Mouse (Mus musculus) kidney, postnatal 4 days (tissue): ENCODE measurements around the gene Nuak1.

Experiments used
- DNase-seq, 2 experiments: peaks; one replicate each; pipeline ENCODE4 v3.0.0; 2021; ENCODE audit warnings: mixed read lengths in 2 of 2

Gene Nuak1

GRCm38 (mm10) chr10:84377956-84378355 lies 62.4 kb downstream of the Nuak1 start:
- DNase-seq: no peak

DNA sequence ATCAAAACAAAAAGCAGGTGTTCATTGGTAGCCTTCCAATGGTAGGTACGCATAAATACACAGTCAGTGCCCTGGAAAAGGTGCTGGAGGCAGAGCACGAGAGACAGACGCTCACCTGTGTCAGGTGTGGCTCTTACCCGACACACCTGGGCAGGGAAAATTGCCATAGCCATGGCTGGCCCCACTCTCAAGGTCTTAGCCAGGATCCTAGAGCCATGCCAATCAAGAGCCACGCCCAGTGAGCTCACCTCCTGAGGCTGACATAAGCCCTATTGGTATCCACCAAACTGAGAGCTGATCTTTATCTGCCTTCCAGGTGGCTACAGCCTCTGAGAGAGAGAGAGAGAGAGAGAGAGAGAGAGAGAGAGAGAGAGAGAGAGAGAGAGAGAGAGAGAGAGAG lies 64.1 kb downstream of the Nuak1 start:
- DNase-seq: no peak

DNA sequence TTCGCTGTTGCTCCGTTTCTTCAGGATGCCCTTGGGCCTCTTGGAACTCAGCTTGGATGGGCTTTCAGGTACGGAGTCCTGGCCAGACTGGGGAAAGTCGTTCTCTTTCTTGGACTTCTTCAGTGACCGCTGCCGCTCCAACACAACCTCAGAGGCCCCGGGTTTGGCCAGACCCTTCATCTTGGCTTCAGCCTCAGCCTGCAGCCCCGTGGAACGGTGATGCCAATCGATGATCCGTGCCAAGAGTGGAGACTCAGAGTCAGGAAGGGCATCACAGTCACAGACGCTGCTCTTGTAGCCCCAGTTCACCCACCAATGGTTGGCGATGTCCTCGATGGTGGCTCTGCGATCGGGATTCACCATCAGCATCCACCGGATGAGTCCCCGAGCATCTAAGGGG lies 65.4 kb downstream of the Nuak1 start:
- no peak for DNase-seq

DNA sequence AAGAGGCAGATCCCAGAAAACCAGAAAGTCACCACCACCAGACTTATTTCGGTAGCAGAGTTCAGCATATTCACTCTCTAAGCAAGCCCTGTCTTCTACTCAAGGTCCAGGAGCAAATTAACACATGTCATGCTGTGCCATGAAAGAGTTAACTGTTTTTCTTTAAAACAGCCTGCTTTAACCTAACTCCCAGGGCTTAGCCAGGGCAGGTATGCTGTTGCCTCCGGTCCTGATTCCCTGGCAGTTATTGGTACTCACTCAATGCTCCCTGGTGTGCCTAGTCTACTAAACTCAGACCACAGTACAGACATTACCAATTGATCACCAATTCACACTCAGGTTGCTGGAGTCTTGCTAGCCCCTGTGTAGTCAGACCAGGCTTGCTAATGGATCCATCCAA lies 66.9 kb downstream of the Nuak1 start:
- DNase-seq: no peak

DNA sequence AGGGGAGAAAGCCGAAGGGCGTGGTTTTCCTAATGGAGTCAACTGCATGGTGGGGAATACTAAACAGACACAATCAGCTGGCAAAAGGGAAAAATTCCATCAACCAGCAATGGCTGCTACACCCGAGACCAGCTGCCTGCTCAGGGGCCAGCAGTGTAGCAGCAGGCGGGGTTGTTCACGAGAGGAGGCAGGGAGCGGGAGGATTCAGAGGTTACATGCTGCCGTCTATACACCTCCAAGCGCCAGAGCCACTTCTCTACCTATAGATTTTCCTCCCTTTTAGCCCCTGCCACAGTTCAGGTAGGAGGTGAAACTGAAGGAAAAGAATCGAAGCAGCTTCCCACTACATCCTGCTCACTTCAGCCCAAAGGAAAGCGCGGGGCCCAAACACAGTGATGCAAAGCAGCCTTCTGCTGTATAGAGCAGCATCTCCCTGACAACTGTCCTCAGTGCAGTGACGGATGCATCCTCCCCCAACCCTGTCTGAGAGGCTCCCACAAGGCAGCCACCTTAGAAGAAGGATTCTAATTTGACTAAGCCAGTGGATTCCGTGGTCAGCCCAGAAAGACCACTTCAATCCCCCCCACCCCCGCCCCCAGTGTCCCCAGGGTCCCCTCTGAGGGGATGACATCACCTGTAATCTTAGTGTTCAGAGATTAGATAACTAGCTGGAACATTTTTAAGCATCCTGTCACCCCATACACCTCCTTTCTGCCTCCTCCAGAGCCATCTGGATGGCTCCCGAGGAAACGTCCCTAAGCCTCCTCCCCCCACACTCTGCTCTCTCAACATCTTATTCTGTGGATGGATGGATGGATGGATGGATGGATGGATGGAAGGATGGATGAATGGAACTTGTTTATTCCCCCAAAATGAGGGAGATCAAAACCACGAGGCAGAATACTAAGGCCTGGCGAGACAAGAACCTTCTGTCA lies 68.0 kb downstream of the Nuak1 start:
- DNase-seq: no peak

DNA sequence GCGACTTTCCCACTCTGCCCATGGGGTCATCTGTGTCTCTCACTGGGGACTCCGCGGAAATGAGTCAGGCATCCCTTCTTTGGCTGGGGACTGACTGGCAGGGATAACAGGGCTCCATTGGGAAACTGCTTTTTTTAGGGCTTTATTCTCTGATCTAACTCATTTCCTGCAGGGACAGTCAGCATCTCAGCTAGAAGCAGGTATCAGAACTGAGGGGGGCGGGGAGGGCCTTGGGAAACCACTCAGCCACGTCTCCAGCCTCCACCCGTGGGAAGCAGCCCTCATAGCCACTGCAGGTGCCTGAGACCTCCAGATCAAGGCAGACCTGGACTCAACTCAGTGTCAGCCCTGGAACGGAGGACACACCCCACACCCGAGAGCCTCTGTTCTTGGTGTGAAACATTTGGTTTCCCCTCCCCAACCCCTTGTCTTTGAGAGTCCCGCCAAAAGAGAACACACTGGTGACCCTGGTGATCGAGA lies 68.7 kb downstream of the Nuak1 start:
- peak in 1 of 2 experiments; percentile 38 for DNase-seq

GRCm38 (mm10) chr10:84371230-84371629 lies 69.2 kb downstream of the Nuak1 start:
- no peak for DNase-seq

DNA sequence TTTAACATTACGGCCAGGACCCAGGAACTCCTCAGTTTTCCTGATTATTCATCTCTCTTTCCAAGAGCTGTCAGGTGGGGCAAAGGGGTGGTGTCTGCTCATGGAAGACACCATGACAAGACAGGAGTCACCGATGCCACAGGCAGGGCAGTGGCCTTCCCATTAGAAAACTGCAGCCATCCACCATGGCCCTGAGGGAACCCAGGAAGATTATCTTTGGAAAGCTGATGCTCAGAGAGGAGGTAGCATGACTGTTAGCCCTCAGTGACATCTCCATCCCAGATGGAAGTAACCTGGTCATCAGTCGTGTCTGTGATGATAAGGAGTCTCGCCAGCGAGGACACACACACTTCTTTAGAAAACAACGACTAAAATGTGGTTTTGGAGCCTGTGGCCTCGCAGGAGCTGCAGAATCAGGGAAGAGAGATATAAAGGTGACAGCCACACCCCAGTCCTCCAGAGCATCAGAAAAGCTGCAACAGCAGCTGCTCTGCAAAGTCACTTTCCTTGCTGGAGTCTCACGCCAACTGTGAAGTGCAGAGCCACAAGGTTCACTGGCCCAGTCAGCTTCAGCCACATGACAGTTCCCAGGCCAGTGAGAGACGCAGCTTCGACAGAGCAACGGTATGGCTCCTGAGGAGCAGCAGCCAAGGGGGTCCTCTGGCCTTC lies 70.6 kb downstream of the Nuak1 start:
- DNase-seq: no peak

DNA sequence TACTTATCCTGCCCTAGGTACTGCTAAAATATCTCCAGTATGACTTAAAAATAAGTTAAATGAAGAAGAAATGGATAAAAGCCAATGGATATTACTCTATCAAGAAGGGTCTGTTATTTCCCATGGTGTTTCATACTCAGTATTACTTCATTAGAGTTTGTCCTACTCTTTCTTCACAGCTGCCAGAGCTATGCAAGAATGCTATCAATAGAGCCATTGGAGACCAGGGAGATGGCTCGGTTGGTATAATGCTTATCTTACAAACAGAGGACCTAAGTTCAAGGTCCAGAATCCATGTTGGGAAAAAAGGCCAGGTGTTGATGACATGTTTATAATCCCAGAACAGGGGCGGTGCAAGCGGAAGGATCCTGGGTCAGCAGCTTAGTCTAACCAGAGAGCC lies 72.2 kb downstream of the Nuak1 start:
- DNase-seq: no peak

- DNase-seq: peak; percentile 30 to 45
These were observed 75.1 kb downstream of the Nuak1 start for GRCm38 (mm10) chr10:84365166-84365865.

DNA sequence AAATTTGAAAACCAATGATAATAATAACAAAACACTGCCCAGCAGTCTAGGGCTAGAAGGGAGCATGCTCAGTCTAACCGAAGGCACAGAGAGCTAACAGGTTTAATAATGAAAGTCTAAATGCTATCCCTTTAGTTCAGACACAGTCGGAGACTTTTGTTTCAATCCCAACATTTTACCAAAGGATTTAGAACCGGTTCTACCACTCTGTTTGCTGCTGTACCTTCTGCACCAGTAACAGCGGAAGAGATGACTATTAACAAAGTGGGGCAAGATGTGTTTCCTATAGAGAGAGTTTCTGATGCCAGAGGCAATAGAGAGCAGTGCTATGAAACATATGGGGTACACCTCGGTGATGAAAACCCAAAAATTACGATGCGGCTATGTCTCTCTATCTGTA lies 76.6 kb downstream of the Nuak1 start:
- no peak for DNase-seq

GRCm38 (mm10) chr10:84360953-84361352 lies 79.4 kb downstream of the Nuak1 start:
- DNase-seq: peak; percentile 20 to 40

GRCm38 (mm10) chr10:84360391-84360790 lies 80.0 kb downstream of the Nuak1 start:
- DNase-seq: no peak

DNA sequence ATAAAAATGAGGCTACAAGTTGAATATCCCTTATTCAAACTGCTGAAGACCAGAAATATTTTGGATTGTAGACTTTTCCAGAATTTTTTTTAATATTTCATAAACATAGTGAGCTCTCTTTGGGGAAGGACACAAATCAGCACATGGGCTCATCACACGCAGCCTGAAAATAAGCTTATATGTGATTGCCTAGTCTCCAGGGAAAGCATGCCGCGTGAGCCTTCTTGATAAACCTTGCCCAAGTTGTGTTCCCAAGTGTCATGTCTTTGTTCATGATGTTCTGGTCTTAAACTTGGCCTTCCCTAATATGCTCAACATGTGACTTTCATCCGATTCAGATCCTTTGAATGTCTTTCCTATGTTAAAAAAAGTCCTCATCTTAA lies 81.7 kb downstream of the Nuak1 start:
- no peak for DNase-seq

DNA sequence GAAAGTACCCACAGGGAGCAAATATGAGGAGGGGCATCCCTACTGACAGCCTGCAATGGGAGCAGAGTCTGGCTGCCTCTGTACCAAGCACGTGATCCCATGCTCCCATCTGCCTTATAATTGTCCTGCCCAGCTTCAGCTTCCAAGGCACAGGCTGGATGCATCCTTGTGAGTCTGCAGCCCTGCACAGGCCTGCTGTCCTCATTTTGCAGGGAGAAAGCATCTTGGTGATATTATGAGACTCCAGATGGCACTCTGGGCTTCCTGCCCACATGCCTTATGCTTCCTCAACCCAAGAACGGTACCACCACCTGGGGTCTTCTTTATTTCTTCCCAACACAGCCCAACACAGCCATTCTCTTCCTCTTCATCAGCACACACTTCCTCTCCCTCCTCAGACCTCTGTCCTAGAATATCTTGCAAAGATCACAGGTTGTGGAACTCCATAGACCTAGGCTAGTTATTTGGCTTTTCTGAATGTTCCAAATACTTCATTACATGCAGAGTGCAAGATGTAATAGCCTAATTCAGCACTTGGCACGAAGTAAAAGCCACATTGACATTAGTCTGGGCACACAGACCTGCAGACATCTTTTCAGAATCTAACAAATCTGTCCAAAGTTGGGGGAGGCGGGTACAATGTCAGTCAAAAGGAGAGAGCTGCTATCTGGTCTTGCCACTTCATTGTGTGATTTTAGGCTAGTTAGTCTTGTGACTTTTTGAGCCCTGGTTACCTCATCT lies 82.2 kb downstream of the Nuak1 start:
- no peak for DNase-seq

GRCm38 (mm10) chr10:84357593-84357992 lies 82.8 kb downstream of the Nuak1 start:
- no peak for DNase-seq

DNA sequence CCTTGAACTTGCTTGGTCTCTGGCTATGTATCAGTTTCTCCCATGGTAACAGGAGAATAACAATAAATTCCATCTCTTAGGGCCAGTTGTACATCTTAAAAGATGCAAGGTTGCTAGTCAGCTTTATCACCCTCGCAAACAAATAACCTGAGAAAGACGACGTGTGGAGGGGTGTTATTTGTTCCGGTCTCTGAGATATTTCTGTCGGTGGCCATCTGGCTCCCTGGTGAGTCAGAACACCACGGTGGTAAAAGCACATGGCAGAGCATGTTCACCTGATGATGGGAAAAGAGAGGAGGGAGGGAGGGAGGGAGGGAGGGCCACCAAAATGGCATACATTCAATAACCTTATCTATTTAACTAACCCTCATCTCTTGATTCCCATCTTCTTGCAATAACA lies 86.1 kb downstream of the Nuak1 start:
- no peak for DNase-seq

- no peak for DNase-seq
These were observed 94.7 kb downstream of the Nuak1 start for GRCm38 (mm10) chr10:84345730-84346129.

DNA sequence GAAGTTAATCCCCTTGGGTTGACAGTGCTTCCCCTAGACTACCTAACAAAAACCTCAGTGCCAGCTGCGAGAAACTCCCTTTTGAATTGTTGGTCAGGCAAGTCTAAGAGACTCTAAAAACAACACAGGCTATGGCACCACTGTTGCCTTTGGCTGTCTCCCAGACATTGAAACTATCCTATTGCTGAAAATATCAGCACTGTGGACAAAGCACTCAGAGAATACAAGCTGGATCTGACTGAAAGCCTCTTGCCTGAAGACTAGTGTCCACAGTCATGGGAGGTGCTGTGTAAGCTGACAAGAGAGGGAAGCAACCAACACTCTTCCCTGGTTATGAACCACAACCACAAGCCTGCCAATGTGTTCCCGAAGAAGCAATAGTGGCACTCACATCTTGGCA lies 96.9 kb downstream of the Nuak1 start:
- DNase-seq: no peak

DNA sequence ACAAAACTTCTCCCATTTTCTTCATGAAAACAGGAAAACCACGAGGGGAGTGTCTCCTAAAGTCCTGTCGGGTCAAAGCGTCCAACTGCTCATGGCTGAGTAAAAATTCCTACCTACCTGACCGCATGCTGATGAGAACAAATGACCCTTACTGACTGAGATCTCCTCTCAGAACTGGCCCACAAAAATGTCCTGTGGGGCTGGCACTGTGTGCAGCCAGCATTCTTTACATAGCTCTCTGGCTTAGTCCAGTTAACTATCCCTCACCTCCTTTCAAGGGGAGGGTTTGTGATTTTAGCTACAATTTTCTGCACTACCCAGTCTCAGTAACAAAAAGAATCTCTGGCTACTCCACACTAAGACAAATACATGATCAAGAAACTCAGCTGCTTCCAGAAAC lies 100.9 kb downstream of the Nuak1 start:
- no peak for DNase-seq

DNA sequence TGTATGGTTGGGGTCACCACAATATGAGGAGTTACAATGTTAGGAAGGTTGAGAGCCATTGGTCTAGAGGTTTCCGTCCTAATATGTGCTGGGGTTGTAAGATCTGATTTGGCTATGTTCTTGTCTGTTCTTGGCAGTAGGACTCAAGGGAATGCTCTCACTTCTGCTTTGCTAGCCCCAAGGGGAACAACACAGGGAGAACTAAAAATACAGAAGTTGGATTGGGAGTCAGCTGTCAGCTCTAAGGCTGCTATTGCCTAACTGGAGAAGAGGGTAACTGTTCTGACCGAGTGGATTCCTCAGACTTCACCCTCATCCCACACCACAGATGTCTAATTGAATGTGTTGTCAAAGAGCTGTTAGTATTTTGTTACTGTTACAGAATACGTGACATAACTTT lies 101.6 kb downstream of the Nuak1 start:
- no peak for DNase-seq

DNA sequence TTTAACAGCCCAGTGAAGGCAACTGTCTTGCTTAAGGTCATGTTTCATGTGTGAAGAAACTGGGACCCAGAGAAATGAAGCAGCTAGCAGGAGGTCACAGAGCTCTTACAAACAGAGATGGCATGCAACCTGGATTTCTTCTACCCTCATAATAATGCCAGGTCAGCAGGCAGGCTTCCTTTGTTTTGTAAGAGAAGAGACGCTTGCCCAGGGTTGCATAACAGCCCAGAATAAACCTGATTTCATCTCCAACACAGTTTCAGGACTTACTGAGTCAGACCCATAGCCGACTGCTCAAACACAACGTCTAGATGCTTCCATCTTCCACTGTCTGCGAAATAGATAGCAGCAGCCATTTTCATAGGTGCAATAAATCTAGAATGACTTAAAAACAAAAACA lies 105.0 kb downstream of the Nuak1 start:
- no peak for DNase-seq

GRCm38 (mm10) chr10:84329822-84330221 lies 110.6 kb downstream of the Nuak1 start:
- no peak for DNase-seq
